Mouse (Mus musculus): ENCODE measurements around the gene Prrx1.

GRCm38 (mm10) chr1:163357733-163358132 lies 44.2 kb upstream of the Prrx1 start:
- TF ChIP-seq ZNF384 (IDR thresholded peaks at IDR 0.05; ENCODE audit: low read depth, low read length) (no peak), CHD2 (IDR thresholded peaks at IDR 0.05; ENCODE audit: low read depth, low read length) (no peak)

All from ES-E14 (cell line).